Mouse (Mus musculus): ENCODE data around the gene Tm9sf1. TPM values are rescaled to one million over a fixed set of nuclear protein-coding genes. Genes with fewer than 3 reads are reported as not detected.

Gene Tm9sf1
- total and polyA plus RNA-seq, 2 experiments from 2014 or later, result 47.7 to 54.3 TPM

GRCm38 (mm10) chr14:55641291-55641690 lies 2.3 kb downstream of the Tm9sf1 start:
- TF ChIP-seq CTCF (IDR thresholded peaks at IDR 0.05), result no peak
- Histone ChIP-seq H3K27me3 (ENCODE audit: insufficient read depth, low read length) (no peaks in the 10 kb centered on the region), H3K9me3 (ENCODE audit: low read length) (no peaks in the 10 kb centered on the region), H3K36me3 (ENCODE audit: insufficient read depth, low read length) (peaks cover 30% of the 10 kb centered on the region), H3K9ac (replicated peaks; ENCODE audit: low read length, poor library complexity, severe bottlenecking) (no peak overlapping the region), H3K27ac (ENCODE audit: low read depth, low read length) (no peak overlapping the region), H3K4me1 (ENCODE audit: insufficient read depth, low read length) (0 out of 2 replicates have a peak, but pooled peaks cover 6% of the 10 kb centered on the region), H3K4me2 (ENCODE audit: low read depth, low read length, poor library complexity, severe bottlenecking) (no peak overlapping the region), H3K4me3 (ENCODE audit: low read depth, low read length) (no peak overlapping the region)
- no peak for ATAC-seq (ENCODE audit: low FRiP score)
- WGBS, result 96% methylated on average over 13 of the region's 13 CpGs
- DNase-seq (ENCODE audit: low spot score), result no peak

- 97% methylated on average over 14 of the region's 14 CpGs for WGBS
- H3K27me3 ChIP-seq (ENCODE audit: insufficient read depth, low read length), result no peaks in the 10 kb centered on the region
- H3K27ac ChIP-seq (ENCODE audit: low read depth, low read length), result no peak overlapping the region
- ATAC-seq (ENCODE audit: low FRiP score), result no peak
- TF ChIP-seq CTCF (IDR thresholded peaks at IDR 0.05), result no peak
- 0 out of 2 replicates have a peak, but pooled peaks cover 6% of the 10 kb centered on the region for H3K4me1 ChIP-seq (ENCODE audit: insufficient read depth, low read length)
- no peak overlapping the region for H3K9ac ChIP-seq (replicated peaks; ENCODE audit: low read length, poor library complexity, severe bottlenecking)
- no peak for DNase-seq (ENCODE audit: low spot score)
- H3K4me2 ChIP-seq (ENCODE audit: low read depth, low read length, poor library complexity, severe bottlenecking), result no peak overlapping the region
- H3K9me3 ChIP-seq (ENCODE audit: low read length), result no peaks in the 10 kb centered on the region
- H3K36me3 ChIP-seq (ENCODE audit: insufficient read depth, low read length), result peaks cover 30% of the 10 kb centered on the region
- no peak overlapping the region for H3K4me3 ChIP-seq (ENCODE audit: low read depth, low read length)
These were observed 2.8 kb downstream of the Tm9sf1 start for GRCm38 (mm10) chr14:55640816-55641215.

GRCm38 (mm10) chr14:55637795-55638194 lies 5.8 kb downstream of the Tm9sf1 start, which contains the start of gene Gm49378:
Gene Gm49378, minus strand, starts transcription at chr14:55637895.
- Histone ChIP-seq H3K27me3 (ENCODE audit: insufficient read depth, low read length) (no peaks in the 10 kb centered on the region), H3K27ac (ENCODE audit: low read depth, low read length) (no peak within 1 kb of the TSS), H3K4me2 (ENCODE audit: low read depth, low read length, poor library complexity, severe bottlenecking) (no peak within 1 kb of the TSS), H3K4me1 (ENCODE audit: insufficient read depth, low read length) (peaks cover 6% of the 10 kb centered on the region; the same call in 1 of the 2 replicates), H3K9me3 (ENCODE audit: low read length) (no peaks in the 10 kb centered on the region), H3K9ac (replicated peaks; ENCODE audit: low read length, poor library complexity, severe bottlenecking) (no peak within 1 kb of the TSS), H3K36me3 (ENCODE audit: insufficient read depth, low read length) (peaks cover 42% of the 10 kb centered on the region), H3K4me3 (ENCODE audit: low read depth, low read length) (no peak within 1 kb of the TSS)
- DNase-seq (ENCODE audit: low spot score), result no peak
- TF ChIP-seq CTCF (IDR thresholded peaks at IDR 0.05), result no peak
- no peak for ATAC-seq (ENCODE audit: low FRiP score)
- 95% methylated on average over 9 of the region's 9 CpGs for WGBS

- Histone ChIP-seq H3K9me3 (ENCODE audit: low read length) (no peaks in the 10 kb centered on the region), H3K4me1 (ENCODE audit: insufficient read depth, low read length) (peaks cover 6% of the 10 kb centered on the region; the same call in 1 of the 2 replicates), H3K27me3 (ENCODE audit: insufficient read depth, low read length) (no peaks in the 10 kb centered on the region), H3K4me3 (ENCODE audit: low read depth, low read length) (peak within 1 kb of the TSS; percentile 71), H3K36me3 (ENCODE audit: insufficient read depth, low read length) (peaks cover 56% of the 10 kb centered on the region), H3K27ac (ENCODE audit: low read depth, low read length) (peak within 1 kb of the TSS; percentile 63), H3K4me2 (ENCODE audit: low read depth, low read length, poor library complexity, severe bottlenecking) (peak within 1 kb of the TSS; percentile 91), H3K9ac (replicated peaks; ENCODE audit: low read length, poor library complexity, severe bottlenecking) (peak within 1 kb of the TSS; percentile 80)
- peak; percentile 95 for DNase-seq (ENCODE audit: low spot score)
- 2% methylated on average over 33 of the region's 33 CpGs for WGBS
- peak; percentile 88 for ATAC-seq (ENCODE audit: low FRiP score)
- TF ChIP-seq CTCF (IDR thresholded peaks at IDR 0.05), result no peak
These were observed 8.0 kb downstream of the Tm9sf1 start, which contains the start of gene Ipo4 for GRCm38 (mm10) chr14:55635523-55636007. Gene Ipo4, minus strand, starts transcription at chr14:55635957.

GRCm38 (mm10) chr14:55634874-55635522 lies 8.6 kb downstream of the Tm9sf1 start:
- Histone ChIP-seq H3K4me1 (ENCODE audit: insufficient read depth, low read length) (peaks cover 6% of the 10 kb centered on the region; the same call in 1 of the 2 replicates), H3K9ac (replicated peaks; ENCODE audit: low read length, poor library complexity, severe bottlenecking) (peak overlapping the region; percentile 80), H3K4me2 (ENCODE audit: low read depth, low read length, poor library complexity, severe bottlenecking) (peak overlapping the region; percentile 91), H3K9me3 (ENCODE audit: low read length) (no peaks in the 10 kb centered on the region), H3K27ac (ENCODE audit: low read depth, low read length) (peak overlapping the region; percentile 63), H3K27me3 (ENCODE audit: insufficient read depth, low read length) (no peaks in the 10 kb centered on the region), H3K4me3 (ENCODE audit: low read depth, low read length) (peak overlapping the region; percentile 71), H3K36me3 (ENCODE audit: insufficient read depth, low read length) (peaks cover 56% of the 10 kb centered on the region)
- no peak for TF ChIP-seq CTCF (IDR thresholded peaks at IDR 0.05)
- DNase-seq (ENCODE audit: low spot score) (peak; percentile 37), ATAC-seq (ENCODE audit: low FRiP score) (peak; percentile 60)
- WGBS, result 2% methylated on average over 22 of the region's 23 CpGs

GRCm38 (mm10) chr14:55629312-55629711 lies 14.3 kb downstream of the Tm9sf1 start:
- H3K9ac ChIP-seq (replicated peaks; ENCODE audit: low read length, poor library complexity, severe bottlenecking), result no peak overlapping the region
- no peak overlapping the region for H3K4me2 ChIP-seq (ENCODE audit: low read depth, low read length, poor library complexity, severe bottlenecking)
- H3K4me3 ChIP-seq (ENCODE audit: low read depth, low read length), result no peak overlapping the region
- 55% methylated on average over 5 of the region's 5 CpGs for WGBS
- ATAC-seq (ENCODE audit: low FRiP score) (no peak), DNase-seq (ENCODE audit: low spot score) (no peak)
- no peaks in the 10 kb centered on the region for H3K27me3 ChIP-seq (ENCODE audit: insufficient read depth, low read length)
- TF ChIP-seq CTCF (IDR thresholded peaks at IDR 0.05), result peak; percentile 67
- no peaks in the 10 kb centered on the region for H3K9me3 ChIP-seq (ENCODE audit: low read length)
- H3K4me1 ChIP-seq (ENCODE audit: insufficient read depth, low read length), result no peaks in the 10 kb centered on the region; the same call in 1 of the 2 replicates
- peaks cover 89% of the 10 kb centered on the region for H3K36me3 ChIP-seq (ENCODE audit: insufficient read depth, low read length)
- H3K27ac ChIP-seq (ENCODE audit: low read depth, low read length), result no peak overlapping the region
